Mouse (Mus musculus) liver, embryonic 13.5 days (tissue): ENCODE measurements around the gene Irgq. TPM values are rescaled to one million over a fixed set of nuclear protein-coding genes. Genes with fewer than 3 reads are reported as not detected.
"Not testable (repeated sequence)": the region's sequence is repeated elsewhere in the genome, so short reads cannot be mapped to it uniquely, and the experiment has no call there.

Experiments
- ATAC-seq: fragments of 200-750 bp; cut with Nextera tagmentation; 2 replicates; pipeline ENCODE4 v1.8.0; 2017; ENCODE audit warnings: low read depth, mild to moderate bottlenecking, moderate number of reproducible peaks, moderate library complexity
- DNase-seq: peaks from one replicate; pipeline ENCODE4 v3.0.0; 2022
- H3K27ac ChIP-seq: fragments of 300-500 bp; sonication (generic); 2 replicates; pipeline ENCODE4 v1.5.1; 2015; ENCODE audit warnings: moderate library complexity, mild to moderate bottlenecking, inconsistent platforms
- H3K27me3 ChIP-seq: fragments of 300-500 bp; sonication (generic); 2 replicates; pipeline ENCODE4 v1.6.1; 2015; ENCODE audit warnings: mild to moderate bottlenecking, inconsistent platforms
- H3K36me3 ChIP-seq: fragments of 300-500 bp; sonication (generic); 2 replicates; pipeline ENCODE4 v1.6.1; 2015; ENCODE audit warnings: mild to moderate bottlenecking, inconsistent platforms
- H3K4me1 ChIP-seq: fragments of 300-500 bp; sonication (generic); replicated peaks from 2 replicates; pipeline ENCODE4 v1.6.1; 2015; ENCODE audit warnings: inconsistent platforms
- H3K4me2 ChIP-seq: fragments of 300-500 bp; sonication (generic); 2 replicates; pipeline ENCODE4 v1.6.1; 2015; ENCODE audit warnings: inconsistent platforms, mild to moderate bottlenecking, moderate library complexity
- H3K4me3 ChIP-seq: fragments of 300-500 bp; sonication (generic); replicated peaks from 2 replicates; pipeline ENCODE4 v1.5.1; 2015; ENCODE audit warnings: mild to moderate bottlenecking, inconsistent platforms
- H3K9ac ChIP-seq: fragments of 300-500 bp; sonication (generic); 2 replicates; pipeline ENCODE4 v1.6.1; 2015; ENCODE audit warnings: mild to moderate bottlenecking, inconsistent platforms
- H3K9me3 ChIP-seq: fragments of 300-500 bp; sonication (generic); replicated peaks from 2 replicates; pipeline ENCODE4 v1.6.1; 2016; ENCODE audit warnings: inconsistent platforms
- WGBS: fragments of 180-500 bp; shearing (Covaris S2); methylation state at CpG from one replicate; pipeline ENCODE4 v1.1.7; 2015; ENCODE audit not compliant: insufficient replicate concordance; 5-methylcytosine and 5-hydroxymethylcytosine counted together
- polyA plus RNA-seq: library from polyadenylated mRNA; unstranded; fragments of >200 nt; fragmentation: Nextera tagmentation; extraction: Ambion mirVana; gene quantifications from 2 replicates; pipeline ENCODE4 v1.2.1, GENCODE M21; 2015

Irgq gene
- polyA plus RNA-seq, 1 experiment from 2014 or later: 0.99 TPM

- Histone ChIP-seq H3K27me3 (no peaks in the 10 kb centered on the region), H3K27ac (no peak overlapping the region), H3K9me3 (no peaks in the 10 kb centered on the region), H3K4me3 (no peak overlapping the region), H3K4me2 (no peak overlapping the region), H3K36me3 (0 out of 2 replicates have a peak, but pooled peaks cover 2% of the 10 kb centered on the region), H3K4me1 (no peaks in the 10 kb centered on the region), H3K9ac (no peak overlapping the region)
- DNase-seq (no peak), ATAC-seq (no peak)
- 63% methylated on average over 5 of the region's 5 CpGs for WGBS
These were observed 13.4 kb upstream of the Irgq start for GRCm38 (mm10) chr7:24517077-24517476.

GRCm38 (mm10) chr7:24517654-24518053 is 12.8 kb upstream of the Irgq start:
- no peak overlapping the region for H3K27ac ChIP-seq
- H3K4me3 ChIP-seq: no peak overlapping the region
- H3K27me3 ChIP-seq: no peaks in the 10 kb centered on the region
- H3K4me1 ChIP-seq: no peaks in the 10 kb centered on the region
- no peak overlapping the region for H3K9ac ChIP-seq
- H3K36me3 ChIP-seq: 0 out of 2 replicates have a peak, but pooled peaks cover 2% of the 10 kb centered on the region
- DNase-seq (no peak), ATAC-seq (no peak)
- no peaks in the 10 kb centered on the region for H3K9me3 ChIP-seq
- no peak overlapping the region for H3K4me2 ChIP-seq
- 58% methylated on average over 6 of the region's 6 CpGs for WGBS

- H3K4me2 ChIP-seq: no peak overlapping the region
- 58% methylated on average over 3 of the region's 3 CpGs for WGBS
- H3K4me1 ChIP-seq: no peaks in the 10 kb centered on the region
- no peak overlapping the region for H3K9ac ChIP-seq
- no peak overlapping the region for H3K27ac ChIP-seq
- no peak for ATAC-seq
- H3K9me3 ChIP-seq: no peaks in the 10 kb centered on the region
- H3K36me3 ChIP-seq: 0 out of 2 replicates have a peak, but pooled peaks cover 2% of the 10 kb centered on the region
- no peak overlapping the region for H3K4me3 ChIP-seq
- 0 out of 2 replicates have a peak, but pooled peaks cover 6% of the 10 kb centered on the region for H3K27me3 ChIP-seq
- no peak for DNase-seq
These were observed 11.4 kb upstream of the Irgq start for GRCm38 (mm10) chr7:24519130-24519529.

GRCm38 (mm10) chr7:24520054-24520453 is 10.4 kb upstream of the Irgq start:
- not testable (repeated sequence) for H3K36me3 ChIP-seq, H3K27me3 ChIP-seq, H3K4me2 ChIP-seq, H3K9me3 ChIP-seq, ATAC-seq, DNase-seq, H3K27ac ChIP-seq, H3K4me1 ChIP-seq, H3K4me3 ChIP-seq, H3K9ac ChIP-seq
- 74% methylated on average over 10 of the region's 10 CpGs for WGBS

- 45% methylated on average over 5 of the region's 5 CpGs for WGBS
- Histone ChIP-seq H3K27me3 (0 out of 2 replicates have a peak, but pooled peaks cover 8% of the 10 kb centered on the region), H3K27ac (no peak overlapping the region), H3K36me3 (no peaks in the 10 kb centered on the region), H3K9me3 (no peaks in the 10 kb centered on the region), H3K4me2 (no peak overlapping the region), H3K9ac (no peak overlapping the region), H3K4me3 (no peak overlapping the region), H3K4me1 (no peaks in the 10 kb centered on the region)
- ATAC-seq (no peak), DNase-seq (no peak)
These were observed 7.7 kb upstream of the Irgq start for GRCm38 (mm10) chr7:24522805-24523204.

GRCm38 (mm10) chr7:24523723-24524122 is 6.8 kb upstream of the Irgq start:
- Histone ChIP-seq H3K27me3 (0 out of 2 replicates have a peak, but pooled peaks cover 8% of the 10 kb centered on the region), H3K9ac (no peak overlapping the region), H3K27ac (no peak overlapping the region), H3K4me1 (no peaks in the 10 kb centered on the region), H3K36me3 (no peaks in the 10 kb centered on the region), H3K9me3 (no peaks in the 10 kb centered on the region), H3K4me3 (no peak overlapping the region), H3K4me2 (no peak overlapping the region)
- ATAC-seq (no peak), DNase-seq (no peak)
- 59% methylated on average over 6 of the region's 6 CpGs for WGBS

GRCm38 (mm10) chr7:24524978-24525377 is 5.5 kb upstream of the Irgq start:
- Histone ChIP-seq H3K27ac (no peak overlapping the region), H3K9ac (no peak overlapping the region), H3K9me3 (no peaks in the 10 kb centered on the region), H3K4me2 (no peak overlapping the region), H3K4me3 (no peak overlapping the region), H3K36me3 (no peaks in the 10 kb centered on the region), H3K4me1 (peaks cover 12% of the 10 kb centered on the region), H3K27me3 (0 out of 2 replicates have a peak, but pooled peaks cover 8% of the 10 kb centered on the region)
- DNase-seq: no peak
- 69% methylated on average over 6 of the region's 6 CpGs for WGBS
- ATAC-seq: no peak

DNA sequence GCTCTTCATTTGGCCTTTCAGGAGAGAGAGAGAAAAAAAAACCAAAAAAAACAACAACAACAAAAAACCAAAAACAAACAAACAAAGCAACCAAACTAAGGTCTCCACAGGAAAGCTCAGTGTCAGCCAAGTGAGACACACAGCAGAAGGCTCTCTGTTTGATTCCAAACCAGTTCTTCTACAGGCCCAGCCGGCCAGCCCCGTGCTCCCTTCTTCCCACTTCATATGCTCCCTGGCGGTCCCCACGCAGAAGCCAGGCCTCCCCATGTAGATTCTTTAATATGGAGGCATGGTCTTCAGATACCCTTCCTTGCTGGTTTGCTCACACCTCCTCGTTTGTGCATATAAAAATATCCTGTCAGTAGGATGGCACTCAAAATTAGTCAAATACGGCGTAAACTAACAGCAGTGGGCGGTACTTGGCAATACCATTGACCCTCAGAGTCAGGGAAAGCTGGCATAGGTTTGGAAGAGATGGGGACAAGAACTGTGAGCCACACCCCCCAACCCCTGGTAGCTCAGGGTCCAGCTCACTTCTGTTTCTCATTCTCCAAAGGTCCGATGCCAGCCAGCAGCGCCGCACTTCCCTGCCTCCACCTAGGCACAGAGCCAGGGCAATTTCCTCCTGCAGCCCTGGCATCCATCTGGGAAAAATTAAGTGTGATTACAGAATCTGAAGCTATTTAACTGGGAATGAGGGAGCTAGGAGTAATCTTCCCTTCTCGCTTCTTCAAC is 4.6 kb upstream of the Irgq start:
- no peak overlapping the region for H3K27ac ChIP-seq
- H3K4me2 ChIP-seq: no peak overlapping the region
- 77% methylated on average over 12 of the region's 12 CpGs for WGBS
- no peak overlapping the region for H3K4me3 ChIP-seq
- no peak overlapping the region for H3K9ac ChIP-seq
- DNase-seq (no peak), ATAC-seq (no peak)
- H3K4me1 ChIP-seq: peaks cover 14% of the 10 kb centered on the region
- 0 out of 2 replicates have a peak, but pooled peaks cover 8% of the 10 kb centered on the region for H3K27me3 ChIP-seq
- no peaks in the 10 kb centered on the region for H3K9me3 ChIP-seq
- H3K36me3 ChIP-seq: no peaks in the 10 kb centered on the region

DNA sequence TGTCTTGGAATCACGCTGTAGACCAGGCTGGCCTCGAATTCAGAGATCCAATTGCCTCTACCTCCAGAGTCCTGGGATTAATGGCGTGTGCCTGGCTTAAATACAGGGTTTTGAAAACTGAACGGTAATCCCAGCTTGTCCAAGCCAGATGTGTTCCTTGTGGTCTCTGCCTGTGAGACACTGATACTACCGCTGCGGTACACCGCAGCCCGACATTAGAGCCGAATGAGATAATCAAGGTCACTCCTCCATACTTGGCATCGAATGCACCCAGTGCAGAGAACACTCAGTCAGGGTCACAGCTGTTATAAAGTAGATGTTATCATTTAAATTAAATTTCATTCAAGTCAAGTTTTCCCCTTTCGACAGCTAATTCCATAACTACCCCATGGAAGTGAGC is 1.6 kb upstream of the Irgq start:
- Histone ChIP-seq H3K9ac (no peak overlapping the region), H3K27me3 (0 out of 2 replicates have a peak, but pooled peaks cover 3% of the 10 kb centered on the region), H3K9me3 (no peaks in the 10 kb centered on the region), H3K27ac (no peak overlapping the region), H3K4me2 (no peak overlapping the region), H3K4me3 (no peak overlapping the region), H3K4me1 (peaks cover 32% of the 10 kb centered on the region), H3K36me3 (peaks cover 12% of the 10 kb centered on the region)
- WGBS: 76% methylated on average over 11 of the region's 11 CpGs
- DNase-seq: no peak
- no peak for ATAC-seq

- H3K9me3 ChIP-seq: no peaks in the 10 kb centered on the region
- H3K4me1 ChIP-seq: peaks cover 32% of the 10 kb centered on the region
- H3K9ac ChIP-seq: peak overlapping the region; percentile 80
- peak overlapping the region; percentile 68 for H3K4me3 ChIP-seq
- peak overlapping the region; percentile 95 for H3K4me2 ChIP-seq
- peaks cover 20% of the 10 kb centered on the region for H3K36me3 ChIP-seq
- ATAC-seq (no peak), DNase-seq (peak; percentile 9)
- 40% methylated on average over 11 of the region's 11 CpGs for WGBS
- peak overlapping the region; percentile 76 for H3K27ac ChIP-seq
- no peaks in the 10 kb centered on the region for H3K27me3 ChIP-seq
These were observed 909 bp upstream of the Irgq start for GRCm38 (mm10) chr7:24529580-24529979.

GRCm38 (mm10) chr7:24531211-24531971 is 902 bp downstream of the Irgq start:
- H3K27ac ChIP-seq: peak overlapping the region; percentile 76
- peak overlapping the region; percentile 95 for H3K4me2 ChIP-seq
- H3K4me1 ChIP-seq: peaks cover 32% of the 10 kb centered on the region
- WGBS: 4% methylated on average over 43 of the region's 43 CpGs
- peak; percentile 57 for ATAC-seq
- no peaks in the 10 kb centered on the region for H3K27me3 ChIP-seq
- peaks cover 20% of the 10 kb centered on the region for H3K36me3 ChIP-seq
- no peaks in the 10 kb centered on the region for H3K9me3 ChIP-seq
- DNase-seq: peak; percentile 56
- peak overlapping the region; percentile 68 for H3K4me3 ChIP-seq
- peak overlapping the region; percentile 80 for H3K9ac ChIP-seq
